Mouse (Mus musculus): ENCODE results near the gene Ccnd3.
"Not testable (repeated sequence)": the region's sequence is repeated elsewhere in the genome, so short reads cannot be mapped to it uniquely, and the experiment has no call there.

Gene Ccnd3

GRCm38 (mm10) chr17:47479887-47480286 is 25.0 kb upstream of the Ccnd3 start:
- no peak for DNase-seq (ENCODE audit: inconsistent age in 2 of 2, low spot score in 1 of 2)

- peak; percentile 63 to 83 for DNase-seq (ENCODE audit: inconsistent age in 2 of 2, low spot score in 1 of 2)
Observed at GRCm38 (mm10) chr17:47482401-47482800, 22.4 kb upstream of the Ccnd3 start.

- peak; percentile 59 to 66 for DNase-seq (ENCODE audit: inconsistent age in 2 of 2, low spot score in 1 of 2)
Observed at GRCm38 (mm10) chr17:47484241-47484921, 20.5 kb upstream of the Ccnd3 start.

- DNase-seq (ENCODE audit: inconsistent age in 2 of 2, low spot score in 1 of 2): peak in 1 of 2 experiments; percentile 21
Observed at GRCm38 (mm10) chr17:47484993-47485392, 19.9 kb upstream of the Ccnd3 start.

GRCm38 (mm10) chr17:47485791-47486190 is 19.1 kb upstream of the Ccnd3 start:
- peak; percentile 20 to 60 for DNase-seq (ENCODE audit: inconsistent age in 2 of 2, low spot score in 1 of 2)

- no peak for DNase-seq (ENCODE audit: inconsistent age in 2 of 2, low spot score in 1 of 2)
Observed at GRCm38 (mm10) chr17:47490791-47491190, 14.1 kb upstream of the Ccnd3 start.

- DNase-seq (ENCODE audit: inconsistent age in 2 of 2, low spot score in 1 of 2): no peak
Observed at GRCm38 (mm10) chr17:47492731-47493130, 12.1 kb upstream of the Ccnd3 start.

GRCm38 (mm10) chr17:47493653-47494052 is 11.2 kb upstream of the Ccnd3 start:
- no peak for DNase-seq (ENCODE audit: inconsistent age in 2 of 2, low spot score in 1 of 2)

GRCm38 (mm10) chr17:47494132-47494531 is 10.7 kb upstream of the Ccnd3 start:
- DNase-seq (ENCODE audit: inconsistent age in 2 of 2, low spot score in 1 of 2): no peak

- DNase-seq (ENCODE audit: inconsistent age in 2 of 2, low spot score in 1 of 2): no peak
Observed at GRCm38 (mm10) chr17:47501531-47501930, 3.3 kb upstream of the Ccnd3 start.

- DNase-seq (ENCODE audit: inconsistent age in 2 of 2, low spot score in 1 of 2): peak; percentile 94 to 99
Observed at GRCm38 (mm10) chr17:47501946-47502706, 2.7 kb upstream of the Ccnd3 start, which contains the start of gene Taf8. Taf8 (minus strand) TSS chr17:47502292.

GRCm38 (mm10) chr17:47502707-47503045 is 2.2 kb upstream of the Ccnd3 start:
- not testable (repeated sequence) for DNase-seq (ENCODE audit: inconsistent age in 2 of 2, low spot score in 1 of 2)

GRCm38 (mm10) chr17:47503689-47504088 is 1.2 kb upstream of the Ccnd3 start:
- no peak for DNase-seq (ENCODE audit: inconsistent age in 2 of 2, low spot score in 1 of 2)

GRCm38 (mm10) chr17:47504228-47504627 is 623 bp upstream of the Ccnd3 start:
- no peak for DNase-seq (ENCODE audit: inconsistent age in 2 of 2, low spot score in 1 of 2)

- DNase-seq (ENCODE audit: inconsistent age in 2 of 2, low spot score in 1 of 2): no peak
Observed at GRCm38 (mm10) chr17:47505566-47505965, 715 bp downstream of the Ccnd3 start.

GRCm38 (mm10) chr17:47506042-47506441 is 1.2 kb downstream of the Ccnd3 start:
- peak; percentile 32 to 58 for DNase-seq (ENCODE audit: inconsistent age in 2 of 2, low spot score in 1 of 2)

- peak; percentile 20 to 54 for DNase-seq (ENCODE audit: inconsistent age in 2 of 2, low spot score in 1 of 2)
Observed at GRCm38 (mm10) chr17:47506697-47507096, 1.8 kb downstream of the Ccnd3 start.

GRCm38 (mm10) chr17:47507523-47507922 is 2.7 kb downstream of the Ccnd3 start:
- DNase-seq (ENCODE audit: inconsistent age in 2 of 2, low spot score in 1 of 2): peak in 1 of 2 experiments; percentile 17

- peak; percentile 96 to 99 for DNase-seq (ENCODE audit: inconsistent age in 2 of 2, low spot score in 1 of 2)
Observed at GRCm38 (mm10) chr17:47508012-47508608, 3.3 kb downstream of the Ccnd3 start.

GRCm38 (mm10) chr17:47509031-47509705 is 4.3 kb downstream of the Ccnd3 start:
- DNase-seq (ENCODE audit: inconsistent age in 2 of 2, low spot score in 1 of 2): peak; percentile 21 to 66
